Mouse (Mus musculus): ENCODE results near the gene Cetn4. TPM values are rescaled to one million over a fixed set of nuclear protein-coding genes. Genes with fewer than 3 reads are reported as not detected.

Cetn4 gene
- 0.52 and 1.1 TPM in 2 replicates for polyA plus RNA-seq (2014; fragmentation: Nextera tagmentation; extraction: Ambion mirVana)

DNA sequence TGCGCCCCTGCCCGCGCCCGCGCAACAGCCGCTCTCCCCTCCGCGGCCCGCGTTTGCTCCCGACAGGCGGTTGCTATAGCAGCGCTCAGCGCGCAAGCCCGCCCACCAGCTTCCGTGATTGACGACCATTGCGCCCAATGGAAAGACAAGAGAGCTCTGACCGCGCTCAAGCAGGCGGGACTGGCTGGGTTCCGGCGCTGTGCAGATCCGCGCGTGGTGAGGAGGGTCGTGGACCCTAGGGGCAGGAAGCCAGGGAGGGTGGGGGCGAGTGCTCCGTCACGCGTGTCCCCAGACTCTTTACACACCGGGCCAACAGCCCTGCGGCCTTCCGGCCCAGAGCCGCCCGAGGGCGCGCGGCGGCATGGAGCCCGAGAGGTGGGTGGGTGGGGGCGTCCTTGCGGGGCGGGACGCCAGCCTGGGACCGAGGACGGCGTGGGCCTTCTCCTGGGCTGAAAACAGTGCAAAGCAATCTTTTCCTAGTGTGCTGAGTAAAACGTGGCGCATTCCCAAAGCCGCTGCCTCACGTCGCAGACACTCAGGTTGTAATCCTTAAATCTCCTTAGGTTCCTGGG, at the start of gene Cetn4, which contains the start of gene Bbs12:
Gene Cetn4, minus strand, starts transcription at position 339 of the 572 bp plus-strand sequence.
Gene Bbs12, plus strand, starts transcription at position 185 of the 572 bp plus-strand sequence.
- Histone ChIP-seq H3K27ac (ENCODE audit: low read depth, low read length) (peak within 1 kb of the TSS; percentile 37; the same call in 1 of the 2 replicates), H3K4me3 (ENCODE audit: low read depth, low read length) (peak within 1 kb of the TSS; percentile 77), H3K9me3 (replicated peaks; ENCODE audit: control insufficient read depth, low read length) (no peaks in the 10 kb centered on the region), H3K9ac (ENCODE audit: low read depth, low read length) (peak within 1 kb of the TSS; percentile 90), H3K4me2 (peak within 1 kb of the TSS; percentile 82), H3K27me3 (ENCODE audit: control insufficient read depth, insufficient read depth, low read length) (no peaks in the 10 kb centered on the region), H3K36me3 (ENCODE audit: control insufficient read depth, insufficient read depth, low read length) (no peaks in the 10 kb centered on the region), H3K4me1 (ENCODE audit: control insufficient read depth, insufficient read depth, low read length) (no peaks in the 10 kb centered on the region; the same call in 1 of the 2 replicates)
- ATAC-seq (replicated peaks; ENCODE audit: insufficient number of reproducible peaks, low FRiP score, low TSS enrichment), result peak; percentile 100
- under 1% methylated on average over 54 of the region's 54 CpGs for WGBS (ENCODE audit: insufficient replicate concordance)

DNA sequence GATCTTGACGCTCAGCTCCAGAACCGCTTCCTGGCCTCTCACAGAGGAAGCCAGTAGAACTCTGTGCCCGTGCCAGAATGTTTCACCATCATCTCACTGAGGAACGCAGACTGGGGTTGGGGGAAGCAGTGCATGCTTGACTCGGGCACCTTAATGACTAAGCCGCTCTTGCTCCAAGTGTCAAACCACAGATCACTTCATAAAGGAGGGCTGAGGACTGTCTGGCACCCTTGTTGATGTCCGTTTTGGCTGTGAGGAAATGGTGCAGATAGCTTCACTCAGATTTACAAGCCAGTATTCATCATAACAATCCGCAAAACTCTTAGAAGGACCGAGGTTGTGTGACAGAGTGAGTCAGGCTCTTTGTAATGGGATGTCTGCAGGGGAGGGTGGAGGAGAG, 48.2 kb upstream of the Cetn4 start:
- 67% methylated on average over 9 of the region's 9 CpGs for WGBS (ENCODE audit: insufficient replicate concordance)
- Histone ChIP-seq H3K27ac (ENCODE audit: low read depth, low read length) (no peak overlapping the region), H3K4me2 (no peak overlapping the region), H3K9me3 (replicated peaks; ENCODE audit: control insufficient read depth, low read length) (no peaks in the 10 kb centered on the region), H3K36me3 (ENCODE audit: control insufficient read depth, insufficient read depth, low read length) (no peaks in the 10 kb centered on the region), H3K4me3 (ENCODE audit: low read depth, low read length) (no peak overlapping the region), H3K9ac (ENCODE audit: low read depth, low read length) (no peak overlapping the region), H3K4me1 (ENCODE audit: control insufficient read depth, insufficient read depth, low read length) (no peaks in the 10 kb centered on the region), H3K27me3 (ENCODE audit: control insufficient read depth, insufficient read depth, low read length) (no peaks in the 10 kb centered on the region)
- ATAC-seq (replicated peaks; ENCODE audit: insufficient number of reproducible peaks, low FRiP score, low TSS enrichment), result no peak

DNA sequence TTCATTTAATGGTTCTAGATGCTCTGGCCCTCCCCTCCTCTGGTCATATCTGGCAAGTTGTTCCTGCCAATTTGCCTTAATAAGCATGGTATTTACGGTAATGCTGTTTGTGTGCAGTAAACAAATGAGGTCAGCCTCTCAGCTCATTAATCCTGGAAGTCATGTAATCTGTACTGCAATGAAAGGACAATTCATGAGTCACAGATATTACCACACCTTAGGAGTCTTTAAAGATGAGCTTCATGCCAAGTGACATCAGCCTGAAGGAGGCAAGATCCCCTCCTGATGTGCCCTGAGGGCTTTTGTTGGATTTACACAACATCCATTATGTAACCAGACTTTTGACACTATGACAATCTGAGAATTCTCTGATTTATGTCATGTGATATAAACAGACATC, 42.2 kb upstream of the Cetn4 start:
- Histone ChIP-seq H3K9me3 (replicated peaks; ENCODE audit: control insufficient read depth, low read length) (no peaks in the 10 kb centered on the region), H3K27ac (ENCODE audit: low read depth, low read length) (no peak overlapping the region), H3K27me3 (ENCODE audit: control insufficient read depth, insufficient read depth, low read length) (peaks cover 3% of the 10 kb centered on the region), H3K9ac (ENCODE audit: low read depth, low read length) (no peak overlapping the region), H3K36me3 (ENCODE audit: control insufficient read depth, insufficient read depth, low read length) (no peaks in the 10 kb centered on the region), H3K4me1 (ENCODE audit: control insufficient read depth, insufficient read depth, low read length) (peaks cover 3% of the 10 kb centered on the region; the same call in 1 of the 2 replicates), H3K4me2 (no peak overlapping the region), H3K4me3 (ENCODE audit: low read depth, low read length) (no peak overlapping the region)
- no peak for ATAC-seq (replicated peaks; ENCODE audit: insufficient number of reproducible peaks, low FRiP score, low TSS enrichment)
- 74% methylated on average over 1 of the region's 1 CpGs for WGBS (ENCODE audit: insufficient replicate concordance)

DNA sequence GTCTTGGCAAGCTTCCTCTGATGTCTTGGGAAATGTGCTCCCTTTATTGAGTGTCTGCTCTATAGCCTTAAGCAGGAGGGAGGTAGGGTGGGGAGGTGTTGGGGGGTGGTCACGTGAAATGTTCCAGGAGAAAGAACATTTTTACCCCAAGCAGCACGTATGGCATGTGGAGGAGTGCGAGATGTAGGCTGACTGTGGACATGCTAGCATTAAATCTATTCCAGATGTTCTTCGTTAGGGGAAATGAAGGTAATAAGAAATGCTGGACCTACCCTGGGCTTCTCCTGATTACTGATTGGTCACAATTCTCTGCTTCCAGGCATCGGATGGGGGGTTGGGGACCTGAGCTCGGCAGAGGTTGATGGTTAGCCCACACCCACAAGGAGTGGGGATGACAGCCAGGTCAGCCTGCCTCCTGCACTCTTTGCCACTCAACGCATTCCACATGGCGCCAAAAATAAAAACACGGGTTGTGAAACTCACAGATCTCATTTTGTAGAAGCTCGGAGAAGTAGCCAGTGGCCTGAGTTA, 41.5 kb upstream of the Cetn4 start:
- Histone ChIP-seq H3K4me2 (no peak overlapping the region), H3K4me1 (ENCODE audit: control insufficient read depth, insufficient read depth, low read length) (peaks cover 5% of the 10 kb centered on the region), H3K9me3 (replicated peaks; ENCODE audit: control insufficient read depth, low read length) (no peaks in the 10 kb centered on the region), H3K27ac (ENCODE audit: low read depth, low read length) (no peak overlapping the region), H3K27me3 (ENCODE audit: control insufficient read depth, insufficient read depth, low read length) (peaks cover 10% of the 10 kb centered on the region), H3K4me3 (ENCODE audit: low read depth, low read length) (no peak overlapping the region), H3K9ac (ENCODE audit: low read depth, low read length) (no peak overlapping the region), H3K36me3 (ENCODE audit: control insufficient read depth, insufficient read depth, low read length) (no peaks in the 10 kb centered on the region)
- no peak; the same call in 1 of the 2 replicates for ATAC-seq (replicated peaks; ENCODE audit: insufficient number of reproducible peaks, low FRiP score, low TSS enrichment)
- 57% methylated on average over 10 of the region's 10 CpGs for WGBS (ENCODE audit: insufficient replicate concordance)

DNA sequence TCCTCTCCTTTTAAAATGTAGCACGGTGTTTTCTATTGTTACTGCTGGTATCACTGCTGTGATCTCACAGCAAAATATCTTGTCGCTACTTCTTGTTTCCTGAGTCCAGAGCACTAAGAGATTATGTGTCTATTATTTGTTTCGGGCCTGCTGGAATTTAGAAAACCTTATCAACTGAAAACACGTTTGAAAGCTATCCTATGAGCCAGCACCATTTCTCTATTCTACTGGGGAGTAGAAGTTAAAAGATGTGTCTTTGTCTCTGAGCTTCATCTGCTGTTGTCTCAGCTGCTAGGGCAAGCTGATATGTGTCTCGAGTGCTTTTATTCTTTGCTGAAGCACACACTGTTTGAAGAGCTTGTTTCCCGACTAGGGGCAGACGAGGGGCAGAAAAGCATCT, 37.9 kb upstream of the Cetn4 start:
- no peaks in the 10 kb centered on the region for H3K9me3 ChIP-seq (replicated peaks; ENCODE audit: control insufficient read depth, low read length)
- H3K27ac ChIP-seq (ENCODE audit: low read depth, low read length), result no peak overlapping the region
- no peak for ATAC-seq (replicated peaks; ENCODE audit: insufficient number of reproducible peaks, low FRiP score, low TSS enrichment)
- no peak overlapping the region for H3K9ac ChIP-seq (ENCODE audit: low read depth, low read length)
- peaks cover 18% of the 10 kb centered on the region for H3K27me3 ChIP-seq (ENCODE audit: control insufficient read depth, insufficient read depth, low read length)
- H3K4me1 ChIP-seq (ENCODE audit: control insufficient read depth, insufficient read depth, low read length), result peaks cover 10% of the 10 kb centered on the region
- no peaks in the 10 kb centered on the region for H3K36me3 ChIP-seq (ENCODE audit: control insufficient read depth, insufficient read depth, low read length)
- no peak overlapping the region for H3K4me2 ChIP-seq
- WGBS (ENCODE audit: insufficient replicate concordance), result 45% methylated on average over 7 of the region's 7 CpGs
- H3K4me3 ChIP-seq (ENCODE audit: low read depth, low read length), result no peak overlapping the region

DNA sequence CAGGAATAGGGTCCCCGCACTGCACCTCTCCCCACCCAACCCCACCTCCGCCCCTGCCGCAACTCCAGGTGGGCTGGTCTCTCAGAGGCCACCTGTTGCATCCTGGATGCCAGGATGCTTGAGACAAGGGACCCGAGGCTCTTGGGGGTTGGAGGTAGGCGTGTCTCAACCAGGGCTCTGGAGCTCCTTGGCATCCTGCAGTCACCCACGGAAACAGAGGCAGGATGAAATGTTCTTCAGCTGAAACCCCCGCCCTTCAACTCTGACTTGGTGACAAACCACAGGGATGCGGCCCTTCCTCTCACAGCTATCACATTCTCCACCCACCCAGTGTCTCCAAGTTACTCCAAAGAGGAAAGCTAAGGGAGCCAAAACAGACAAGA, 36.6 kb upstream of the Cetn4 start:
- Histone ChIP-seq H3K9ac (ENCODE audit: low read depth, low read length) (peak overlapping the region; percentile 75; the same call in 1 of the 2 replicates), H3K27ac (ENCODE audit: low read depth, low read length) (no peak overlapping the region), H3K36me3 (ENCODE audit: control insufficient read depth, insufficient read depth, low read length) (no peaks in the 10 kb centered on the region), H3K9me3 (replicated peaks; ENCODE audit: control insufficient read depth, low read length) (no peaks in the 10 kb centered on the region), H3K4me2 (peak overlapping the region; percentile 100), H3K27me3 (ENCODE audit: control insufficient read depth, insufficient read depth, low read length) (peaks cover 18% of the 10 kb centered on the region), H3K4me3 (ENCODE audit: low read depth, low read length) (peak overlapping the region; percentile 76), H3K4me1 (ENCODE audit: control insufficient read depth, insufficient read depth, low read length) (peaks cover 7% of the 10 kb centered on the region; the same call in 1 of the 2 replicates)
- no peak for ATAC-seq (replicated peaks; ENCODE audit: insufficient number of reproducible peaks, low FRiP score, low TSS enrichment)
- WGBS (ENCODE audit: insufficient replicate concordance), result 6% methylated on average over 8 of the region's 8 CpGs

DNA sequence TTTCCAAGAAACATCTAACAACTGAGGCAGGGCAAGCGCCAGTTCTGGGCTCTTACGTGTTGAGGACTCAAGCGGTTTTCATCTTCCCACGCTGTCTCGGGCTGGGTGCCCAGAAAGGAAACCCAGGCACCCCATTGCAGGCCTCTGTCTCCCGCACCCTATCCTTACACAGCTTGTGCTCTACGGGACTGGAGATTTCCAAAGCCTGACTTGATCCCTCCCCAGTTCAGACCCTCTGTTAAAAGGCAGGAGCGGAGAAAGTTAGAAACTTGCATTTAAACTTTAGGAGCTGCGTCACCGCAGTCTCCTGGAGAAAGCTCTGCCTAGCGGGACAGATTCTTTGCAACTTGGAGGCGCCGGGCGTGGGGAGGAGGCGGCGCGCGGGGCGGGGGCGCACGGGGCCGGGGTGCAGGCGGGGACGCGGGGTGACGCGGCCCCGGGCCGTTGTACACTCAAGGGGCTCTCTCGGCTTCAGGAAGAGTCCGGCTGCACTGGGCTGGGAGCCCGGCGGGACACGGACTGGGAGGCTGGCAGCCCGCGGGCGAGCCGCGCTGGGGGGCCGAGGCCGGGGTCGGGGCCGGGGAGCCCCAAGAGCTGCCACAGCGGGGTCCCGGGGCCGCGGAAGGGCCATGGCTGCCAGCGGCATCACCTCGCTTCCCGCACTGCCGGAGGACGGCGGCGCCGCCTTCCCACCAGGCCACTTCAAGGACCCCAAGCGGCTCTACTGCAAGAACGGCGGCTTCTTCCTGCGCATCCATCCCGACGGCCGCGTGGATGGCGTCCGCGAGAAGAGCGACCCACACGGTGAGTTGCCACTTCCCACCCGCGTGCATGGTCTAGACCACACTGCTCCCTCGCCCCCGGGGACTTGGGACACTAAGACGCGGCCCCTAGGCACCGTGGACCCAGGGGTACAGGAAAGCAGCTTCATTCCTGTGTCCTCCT, 36.0 kb upstream of the Cetn4 start, which contains the start of gene Fgf2:
Gene Fgf2, plus strand, starts transcription at position 126 of the 945 bp plus-strand sequence.
- H3K9me3 ChIP-seq (replicated peaks; ENCODE audit: control insufficient read depth, low read length), result no peaks in the 10 kb centered on the region
- H3K9ac ChIP-seq (ENCODE audit: low read depth, low read length), result peak within 1 kb of the TSS; percentile 75
- peak within 1 kb of the TSS; percentile 100 for H3K4me2 ChIP-seq
- peaks cover 7% of the 10 kb centered on the region; the same call in 1 of the 2 replicates for H3K4me1 ChIP-seq (ENCODE audit: control insufficient read depth, insufficient read depth, low read length)
- H3K27ac ChIP-seq (ENCODE audit: low read depth, low read length), result no peak within 1 kb of the TSS
- no peaks in the 10 kb centered on the region for H3K36me3 ChIP-seq (ENCODE audit: control insufficient read depth, insufficient read depth, low read length)
- peak within 1 kb of the TSS; percentile 76 for H3K4me3 ChIP-seq (ENCODE audit: low read depth, low read length)
- ATAC-seq (replicated peaks; ENCODE audit: insufficient number of reproducible peaks, low FRiP score, low TSS enrichment), result peak; percentile 42; the same call in 1 of the 2 replicates
- under 1% methylated on average over 74 of the region's 75 CpGs for WGBS (ENCODE audit: insufficient replicate concordance)
- H3K27me3 ChIP-seq (ENCODE audit: control insufficient read depth, insufficient read depth, low read length), result peaks cover 18% of the 10 kb centered on the region

DNA sequence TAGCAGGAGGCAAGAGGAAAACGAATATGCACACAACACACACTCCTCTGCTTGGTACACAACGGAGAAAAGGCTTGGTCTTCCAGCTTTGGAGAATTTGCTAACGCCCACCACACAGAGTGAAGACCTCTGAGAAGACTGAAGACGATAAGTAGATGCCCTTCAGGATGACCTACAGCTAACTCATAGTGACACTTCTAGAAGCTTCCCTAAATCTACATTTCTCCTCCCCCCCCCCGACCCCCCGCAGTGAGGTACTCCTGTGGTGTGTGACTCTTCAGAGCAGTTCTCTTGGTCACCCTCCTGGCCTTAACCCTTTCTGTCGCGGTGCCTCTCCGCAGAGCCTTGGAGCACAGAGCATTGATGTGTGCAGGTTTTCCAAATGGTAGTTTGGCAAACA, 35.2 kb upstream of the Cetn4 start:
- Histone ChIP-seq H3K27ac (ENCODE audit: low read depth, low read length) (no peak overlapping the region), H3K9ac (ENCODE audit: low read depth, low read length) (no peak overlapping the region), H3K9me3 (replicated peaks; ENCODE audit: control insufficient read depth, low read length) (no peaks in the 10 kb centered on the region), H3K27me3 (ENCODE audit: control insufficient read depth, insufficient read depth, low read length) (peaks cover 18% of the 10 kb centered on the region), H3K4me3 (ENCODE audit: low read depth, low read length) (peak overlapping the region; percentile 76), H3K4me1 (ENCODE audit: control insufficient read depth, insufficient read depth, low read length) (peaks cover 7% of the 10 kb centered on the region; the same call in 1 of the 2 replicates), H3K36me3 (ENCODE audit: control insufficient read depth, insufficient read depth, low read length) (no peaks in the 10 kb centered on the region), H3K4me2 (peak overlapping the region; percentile 100)
- 23% methylated on average over 9 of the region's 9 CpGs for WGBS (ENCODE audit: insufficient replicate concordance)
- ATAC-seq (replicated peaks; ENCODE audit: insufficient number of reproducible peaks, low FRiP score, low TSS enrichment), result no peak

Data from heart, embryonic 11.5 days (tissue).